Mouse (Mus musculus) midbrain, embryonic 15.5 days (tissue): ENCODE measurements around the gene Ccdc9. TPM values are rescaled to one million over a fixed set of nuclear protein-coding genes. Genes with fewer than 3 reads are reported as not detected.
"Not testable (repeated sequence)": the region's sequence is repeated elsewhere in the genome, so short reads cannot be mapped to it uniquely, and the experiment has no call there.

ENCODE experiments used
- ATAC-seq: fragments of 200-750 bp; cut with Nextera tagmentation; replicated peaks from 2 replicates; pipeline ENCODE4 v1.8.0; 2017; ENCODE audit warnings: moderate TSS enrichment
- H3K27ac ChIP-seq: fragments of 300-500 bp; sonication (generic); 2 replicates; pipeline ENCODE4 v1.5.1; 2015; ENCODE audit warnings: mild to moderate bottlenecking, inconsistent platforms
- H3K27me3 ChIP-seq: fragments of 300-500 bp; sonication (generic); replicated peaks from 2 replicates; pipeline ENCODE4 v1.6.1; 2015; ENCODE audit warnings: inconsistent platforms
- H3K36me3 ChIP-seq: fragments of 300-500 bp; sonication (generic); replicated peaks from 2 replicates; pipeline ENCODE4 v1.6.1; 2015; ENCODE audit warnings: inconsistent platforms
- H3K4me1 ChIP-seq: fragments of 300-500 bp; sonication (generic); 2 replicates; pipeline ENCODE4 v1.6.1; 2015; ENCODE audit warnings: inconsistent platforms
- H3K4me2 ChIP-seq: fragments of 300-500 bp; sonication (generic); 2 replicates; pipeline ENCODE4 v1.6.1; 2015; ENCODE audit warnings: inconsistent platforms, mild to moderate bottlenecking, moderate library complexity
- H3K4me3 ChIP-seq: fragments of 300-500 bp; sonication (generic); 2 replicates; pipeline ENCODE4 v1.5.1; 2015; ENCODE audit warnings: mild to moderate bottlenecking, inconsistent platforms
- H3K9ac ChIP-seq: fragments of 300-500 bp; sonication (generic); 2 replicates; pipeline ENCODE4 v1.6.1; 2015; ENCODE audit warnings: mild to moderate bottlenecking, inconsistent platforms
- H3K9me3 ChIP-seq: fragments of 300-500 bp; sonication (generic); 2 replicates; pipeline ENCODE4 v1.6.1; 2016; ENCODE audit warnings: inconsistent platforms
- WGBS: fragments of 180-500 bp; shearing (Covaris S2); methylation state at CpG from one replicate; pipeline ENCODE4 v1.1.7; 2015; ENCODE audit warnings: mixed read lengths; 5-methylcytosine and 5-hydroxymethylcytosine counted together
- polyA plus RNA-seq: library from polyadenylated mRNA; unstranded; fragments of >200 nt; fragmentation: Nextera tagmentation; extraction: Ambion mirVana; gene quantifications from 2 replicates; pipeline ENCODE4 v1.2.1, GENCODE M21; 2015

Ccdc9 gene
- polyA plus RNA-seq, 1 experiment from 2014 or later = 21.6 TPM

- H3K4me1 ChIP-seq = no peaks in the 10 kb centered on the region
- H3K9ac ChIP-seq = no peak within 1 kb of the TSS
- H3K4me3 ChIP-seq = no peak within 1 kb of the TSS
- no peaks in the 10 kb centered on the region for H3K36me3 ChIP-seq
- no peaks in the 10 kb centered on the region for H3K27me3 ChIP-seq
- 88% methylated on average over 5 of the region's 5 CpGs for WGBS
- ATAC-seq = no peak
- no peak within 1 kb of the TSS for H3K27ac ChIP-seq
- H3K4me2 ChIP-seq = no peak within 1 kb of the TSS
- no peaks in the 10 kb centered on the region for H3K9me3 ChIP-seq
Measured at GRCm38 (mm10) chr7:16259110-16259590, 27.4 kb downstream of the Ccdc9 start, which contains the start of gene C5ar1. TSS of gene C5ar1 (minus strand) at chr7:16259540.

DNA sequence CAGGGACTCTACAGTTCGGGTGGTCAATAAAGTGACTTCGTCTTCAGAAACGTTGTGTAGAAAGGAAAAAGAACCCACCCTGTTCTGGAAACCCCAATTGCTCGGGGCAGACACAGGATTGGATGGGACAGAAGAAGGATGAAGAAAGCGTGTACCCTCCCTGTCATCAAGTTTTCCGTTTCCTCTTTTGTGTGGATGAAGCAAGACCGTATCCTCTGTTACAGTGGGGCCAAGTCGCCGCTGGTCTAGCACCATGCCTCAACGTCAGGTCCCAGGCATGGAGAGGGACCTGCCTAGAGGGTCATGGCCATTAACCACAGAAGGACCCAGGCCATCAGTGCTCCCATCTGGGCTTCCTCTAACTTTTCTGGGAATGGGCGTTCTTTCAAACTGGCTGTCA, 28.8 kb downstream of the Ccdc9 start:
- Histone ChIP-seq H3K9ac (no peak overlapping the region), H3K27ac (no peak overlapping the region), H3K27me3 (no peaks in the 10 kb centered on the region), H3K4me2 (no peak overlapping the region), H3K9me3 (no peaks in the 10 kb centered on the region), H3K36me3 (no peaks in the 10 kb centered on the region), H3K4me3 (no peak overlapping the region), H3K4me1 (no peaks in the 10 kb centered on the region)
- ATAC-seq = no peak
- WGBS = 91% methylated on average over 11 of the region's 11 CpGs

- not testable (repeated sequence) for H3K9me3 ChIP-seq, H3K36me3 ChIP-seq, ATAC-seq, H3K4me1 ChIP-seq, H3K4me2 ChIP-seq, H3K4me3 ChIP-seq, H3K9ac ChIP-seq, H3K27ac ChIP-seq, H3K27me3 ChIP-seq
- 88% methylated on average over 4 of the region's 4 CpGs for WGBS
Measured at GRCm38 (mm10) chr7:16255963-16256362, 30.6 kb downstream of the Ccdc9 start.

- ATAC-seq = no peak
- H3K9me3 ChIP-seq = no peaks in the 10 kb centered on the region
- H3K27me3 ChIP-seq = no peaks in the 10 kb centered on the region
Measured at GRCm38 (mm10) chr7:16254195-16254594, 32.4 kb downstream of the Ccdc9 start.

GRCm38 (mm10) chr7:16250687-16251086, 35.9 kb downstream of the Ccdc9 start:
- no peaks in the 10 kb centered on the region for H3K9me3 ChIP-seq
- no peak overlapping the region for H3K4me2 ChIP-seq
- H3K4me1 ChIP-seq = no peaks in the 10 kb centered on the region
- no peak overlapping the region for H3K4me3 ChIP-seq
- H3K9ac ChIP-seq = no peak overlapping the region
- H3K36me3 ChIP-seq = no peaks in the 10 kb centered on the region
- ATAC-seq = no peak
- 90% methylated on average over 5 of the region's 5 CpGs for WGBS
- H3K27ac ChIP-seq = no peak overlapping the region
- no peaks in the 10 kb centered on the region for H3K27me3 ChIP-seq

More at GRCm38 (mm10) chr7:16254195-16254594, 32.4 kb downstream of the Ccdc9 start:
- WGBS = 69% methylated on average over 4 of the region's 4 CpGs
- Histone ChIP-seq H3K4me1 (no peaks in the 10 kb centered on the region), H3K4me2 (no peak overlapping the region), H3K27ac (no peak overlapping the region), H3K36me3 (no peaks in the 10 kb centered on the region), H3K9ac (no peak overlapping the region), H3K4me3 (no peak overlapping the region)

- WGBS = 50% methylated on average over 2 of the region's 4 CpGs
- no peak overlapping the region for H3K4me2 ChIP-seq
- H3K4me3 ChIP-seq = no peak overlapping the region
- no peak overlapping the region for H3K9ac ChIP-seq
- H3K36me3 ChIP-seq = no peaks in the 10 kb centered on the region
- no peaks in the 10 kb centered on the region for H3K27me3 ChIP-seq
- no peaks in the 10 kb centered on the region for H3K4me1 ChIP-seq
- H3K27ac ChIP-seq = no peak overlapping the region
- no peaks in the 10 kb centered on the region for H3K9me3 ChIP-seq
- no peak for ATAC-seq
Measured at GRCm38 (mm10) chr7:16245958-16246357, 40.6 kb downstream of the Ccdc9 start.

- H3K9me3 ChIP-seq = no peaks in the 10 kb centered on the region
- H3K4me2 ChIP-seq = no peak within 1 kb of the TSS
- WGBS = 80% methylated on average over 5 of the region's 5 CpGs
- H3K9ac ChIP-seq = no peak within 1 kb of the TSS
- H3K4me3 ChIP-seq = no peak within 1 kb of the TSS
- no peak for ATAC-seq
- no peak within 1 kb of the TSS for H3K27ac ChIP-seq
- no peaks in the 10 kb centered on the region for H3K4me1 ChIP-seq
- no peaks in the 10 kb centered on the region for H3K36me3 ChIP-seq
- no peaks in the 10 kb centered on the region for H3K27me3 ChIP-seq
Measured at GRCm38 (mm10) chr7:16244067-16244466, 42.5 kb downstream of the Ccdc9 start, which contains the start of gene C5ar2. TSS of gene C5ar2 (minus strand) at chr7:16244154.

DNA sequence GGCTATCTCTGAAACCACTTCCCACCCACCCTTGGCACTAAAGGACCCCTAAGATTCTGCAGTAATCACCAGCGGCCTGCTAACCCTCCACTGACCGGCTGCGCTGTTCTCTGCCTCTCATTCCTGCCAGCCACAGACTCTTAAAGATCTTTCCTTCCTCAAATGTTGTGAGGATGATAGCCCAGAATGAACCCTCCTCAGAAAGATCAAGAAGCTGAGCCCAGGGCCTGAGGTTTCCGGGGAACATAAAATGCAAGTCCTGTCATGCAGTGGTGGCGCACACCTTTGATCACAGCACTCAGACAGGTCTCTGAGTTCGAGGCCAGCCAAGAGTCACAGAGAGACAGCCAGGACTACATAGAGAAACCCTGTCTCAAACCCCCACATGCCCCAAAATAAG, 44.4 kb downstream of the Ccdc9 start:
- H3K9ac ChIP-seq = no peak overlapping the region
- WGBS = 87% methylated on average over 6 of the region's 6 CpGs
- no peak for ATAC-seq

DNA sequence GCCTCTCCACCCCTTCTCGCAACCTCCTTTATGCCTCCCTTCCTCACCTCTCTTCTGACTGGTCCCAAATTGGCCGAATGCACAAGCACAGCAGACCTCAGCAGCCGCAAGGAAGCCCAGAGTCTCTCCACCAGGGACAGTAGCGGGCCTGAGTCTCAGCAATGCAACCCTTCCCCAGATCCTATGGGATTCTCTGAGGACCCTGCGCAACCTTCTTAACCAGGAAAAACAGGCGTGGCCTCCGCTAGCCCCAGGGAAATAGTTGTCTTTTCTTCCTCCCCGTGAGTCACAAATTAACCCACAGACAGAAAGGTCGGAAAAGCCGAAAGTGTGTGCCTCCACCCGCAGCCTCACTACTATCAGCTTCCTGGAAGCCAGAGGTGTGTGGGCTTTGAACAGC, 44.8 kb downstream of the Ccdc9 start:
- Histone ChIP-seq H3K36me3 (no peaks in the 10 kb centered on the region), H3K4me2 (no peak overlapping the region), H3K4me3 (no peak overlapping the region), H3K27ac (no peak overlapping the region), H3K4me1 (no peaks in the 10 kb centered on the region), H3K9ac (no peak overlapping the region), H3K9me3 (no peaks in the 10 kb centered on the region), H3K27me3 (no peaks in the 10 kb centered on the region)
- WGBS = 68% methylated on average over 11 of the region's 11 CpGs
- ATAC-seq = no peak

More for the DNA sequence above, 44.4 kb downstream of the Ccdc9 start:
- Histone ChIP-seq H3K4me2 (no peak overlapping the region), H3K27me3 (no peaks in the 10 kb centered on the region), H3K27ac (no peak overlapping the region), H3K9me3 (no peaks in the 10 kb centered on the region), H3K4me1 (no peaks in the 10 kb centered on the region), H3K4me3 (no peak overlapping the region), H3K36me3 (no peaks in the 10 kb centered on the region)

GRCm38 (mm10) chr7:16240978-16241303, 45.7 kb downstream of the Ccdc9 start:
- no peak overlapping the region for H3K27ac ChIP-seq
- H3K4me2 ChIP-seq = no peak overlapping the region
- H3K36me3 ChIP-seq = no peaks in the 10 kb centered on the region
- H3K4me3 ChIP-seq = no peak overlapping the region
- ATAC-seq = no peak
- H3K4me1 ChIP-seq = no peaks in the 10 kb centered on the region
- H3K27me3 ChIP-seq = no peaks in the 10 kb centered on the region
- no peaks in the 10 kb centered on the region for H3K9me3 ChIP-seq
- 100% methylated on average over 1 of the region's 1 CpGs for WGBS
- H3K9ac ChIP-seq = no peak overlapping the region

- H3K4me2 ChIP-seq = no peak overlapping the region
- H3K9me3 ChIP-seq = no peaks in the 10 kb centered on the region
- no peaks in the 10 kb centered on the region for H3K4me1 ChIP-seq
- no peak for ATAC-seq
- H3K36me3 ChIP-seq = no peaks in the 10 kb centered on the region
- H3K9ac ChIP-seq = no peak overlapping the region
- WGBS = 82% methylated on average over 7 of the region's 7 CpGs
- no peak overlapping the region for H3K4me3 ChIP-seq
- H3K27ac ChIP-seq = no peak overlapping the region
- no peaks in the 10 kb centered on the region for H3K27me3 ChIP-seq
Measured at GRCm38 (mm10) chr7:16240281-16240977, 46.2 kb downstream of the Ccdc9 start.

DNA sequence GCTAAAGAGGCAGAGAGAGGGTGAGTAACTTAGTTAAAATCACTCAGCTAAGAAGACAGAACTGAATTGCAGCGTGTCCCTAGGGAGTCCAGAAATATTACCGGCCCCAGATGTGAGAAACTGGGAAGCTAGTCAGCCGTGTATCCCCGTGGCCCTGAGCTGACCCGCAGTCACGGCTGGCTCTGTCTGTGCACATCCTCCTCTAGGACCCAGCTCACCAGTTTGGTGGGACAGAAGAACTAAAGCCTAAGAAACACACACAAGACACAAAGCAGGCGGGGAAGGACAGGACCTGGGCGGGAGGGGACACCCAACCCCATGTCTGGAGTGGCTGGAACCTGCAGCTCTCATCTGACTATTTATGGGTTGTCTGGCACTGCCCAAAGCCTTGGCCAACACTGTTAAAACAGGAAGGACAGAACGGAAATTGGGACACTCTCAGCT, 47.0 kb downstream of the Ccdc9 start:
- Histone ChIP-seq H3K4me3 (no peak overlapping the region), H3K27ac (no peak overlapping the region), H3K27me3 (no peaks in the 10 kb centered on the region), H3K4me2 (no peak overlapping the region), H3K4me1 (no peaks in the 10 kb centered on the region), H3K36me3 (no peaks in the 10 kb centered on the region), H3K9ac (no peak overlapping the region), H3K9me3 (no peaks in the 10 kb centered on the region)
- 67% methylated on average over 9 of the region's 9 CpGs for WGBS
- no peak for ATAC-seq

DNA sequence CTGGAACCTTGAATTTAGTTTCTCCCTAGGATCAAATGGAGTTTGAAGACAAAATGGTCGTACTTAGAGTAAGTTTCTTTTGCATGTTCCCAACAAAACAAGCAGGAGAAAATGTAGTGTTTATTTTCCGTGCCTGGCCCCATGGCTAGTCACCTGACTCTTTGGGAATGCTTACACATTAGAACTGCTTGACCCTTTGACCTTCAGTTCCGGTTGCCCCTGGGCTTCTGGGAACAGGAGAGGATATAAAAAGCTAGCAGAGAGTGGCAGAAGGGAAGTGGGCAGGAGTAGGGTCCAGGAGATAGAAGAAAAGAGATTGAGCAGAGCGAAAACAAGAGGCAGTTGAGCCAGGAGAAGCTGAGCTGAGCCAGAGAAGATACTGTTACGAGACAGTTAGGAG, 56.7 kb downstream of the Ccdc9 start:
- Histone ChIP-seq H3K36me3 (no peaks in the 10 kb centered on the region), H3K9ac (no peak overlapping the region), H3K27me3 (no peaks in the 10 kb centered on the region), H3K27ac (no peak overlapping the region), H3K4me1 (no peaks in the 10 kb centered on the region), H3K4me2 (no peak overlapping the region), H3K4me3 (no peak overlapping the region), H3K9me3 (no peaks in the 10 kb centered on the region)
- WGBS = 56% methylated on average over 5 of the region's 5 CpGs
- no peak for ATAC-seq
